Mouse (Mus musculus) cerebellum, adult 2 months (tissue): ENCODE data around the gene Cabp4. TPM values are rescaled to one million over a fixed set of nuclear protein-coding genes. Genes with fewer than 3 reads are reported as not detected.

Experiments
- DNase-seq, 2 experiments: peaks; one replicate each; pipeline ENCODE4 v3.0.0; 2021
- H3K27ac ChIP-seq: fragments of 200-500 bp; 2 replicates; pipeline ENCODE4 v1.5.1; 2012; ENCODE audit warnings: low read length, control low read depth, inconsistent platforms; ENCODE audit not compliant: insufficient read depth
- H3K27me3 ChIP-seq: fragments of 200-500 bp; 2 replicates; pipeline ENCODE4 v1.6.1; 2012; ENCODE audit warnings: inconsistent platforms, mild to moderate bottlenecking, low read length, moderate library complexity; ENCODE audit not compliant: control insufficient read depth, insufficient read depth
- H3K4me1 ChIP-seq: fragments of 200-500 bp; 2 replicates; pipeline ENCODE4 v1.6.1; 2011; ENCODE audit warnings: low read length; ENCODE audit not compliant: control insufficient read depth, insufficient read depth
- H3K4me3 ChIP-seq: fragments of 200-500 bp; replicated peaks from 2 replicates; pipeline ENCODE3; 2011; ENCODE audit warnings: mild to moderate bottlenecking, low read depth, low read length, control low read depth; ENCODE audit not compliant: insufficient read depth
- CTCF ChIP-seq: fragments of 200-500 bp; IDR thresholded peaks from 2 replicates; pipeline ENCODE4 v1.5.1; 2011; ENCODE audit warnings: low read depth, mild to moderate bottlenecking, control low read depth, low read length, moderate library complexity, borderline replicate concordance; ENCODE audit not compliant: insufficient read depth
- POLR2A ChIP-seq: fragments of 200-500 bp; IDR thresholded peaks from 2 replicates; pipeline ENCODE4 v1.6.1; 2011; ENCODE audit warnings: low read length, control low read depth, borderline replicate concordance; ENCODE audit not compliant: insufficient read depth
- WGBS: fragments of 180-500 bp; shearing (Covaris S2); methylation state at CpG from one replicate; pipeline ENCODE4 v1.1.7; 2018; 5-methylcytosine and 5-hydroxymethylcytosine counted together
- polyA plus RNA-seq: library from polyadenylated mRNA; depleted of rRNA; stranded (reverse); fragments of >200 nt; gene quantifications from 2 replicates; pipeline ENCODE4 v1.2.3, GENCODE M21; 2012

The Cabp4 gene
- polyA plus RNA-seq, 1 experiment = 0.16 TPM

- peak; percentile 97 for DNase-seq
- peak within 1 kb of the TSS; percentile 75 for H3K4me3 ChIP-seq
- H3K27ac ChIP-seq = peak within 1 kb of the TSS; percentile 59
- H3K4me1 ChIP-seq = 0 out of 2 replicates have a peak, but pooled peaks cover 3% of the 10 kb centered on the region
- no peaks in the 10 kb centered on the region for H3K27me3 ChIP-seq
- 6% methylated on average over 42 of the region's 42 CpGs for WGBS
- TF ChIP-seq POLR2A = peak; percentile 71; the same call in 1 of the 2 replicates
- TF ChIP-seq CTCF = no peak
Measured at GRCm38 (mm10) chr19:4162646-4163542, 19.1 kb upstream of the Cabp4 start, which contains the start of gene Rps6kb2. Gene Rps6kb2 (minus strand): TSS chr19:4163354.

- peak in 1 of 2 experiments; percentile 16 for DNase-seq
- 94% methylated on average over 8 of the region's 8 CpGs for WGBS
- Histone ChIP-seq H3K27me3 (no peaks in the 10 kb centered on the region), H3K4me1 (peaks cover 3% of the 10 kb centered on the region; the same call in 1 of the 2 replicates), H3K4me3 (no peak overlapping the region), H3K27ac (no peak overlapping the region)
- TF ChIP-seq POLR2A (no peak), CTCF (no peak)
Measured at GRCm38 (mm10) chr19:4159049-4159448, 15.2 kb upstream of the Cabp4 start.

- TF ChIP-seq CTCF (no peak), POLR2A (no peak)
- peak in 1 of 2 experiments; percentile 12 for DNase-seq
- H3K4me3 ChIP-seq = no peak overlapping the region
- WGBS = 84% methylated on average over 12 of the region's 12 CpGs
- no peaks in the 10 kb centered on the region for H3K27me3 ChIP-seq
- no peak overlapping the region for H3K27ac ChIP-seq
- H3K4me1 ChIP-seq = peaks cover 21% of the 10 kb centered on the region
Measured at GRCm38 (mm10) chr19:4156771-4157170, 12.9 kb upstream of the Cabp4 start.

- Histone ChIP-seq H3K4me3 (no peak overlapping the region), H3K27me3 (no peaks in the 10 kb centered on the region), H3K4me1 (peaks cover 22% of the 10 kb centered on the region), H3K27ac (no peak overlapping the region)
- peak; percentile 8 to 39 for DNase-seq
- TF ChIP-seq POLR2A = no peak
- no peak for TF ChIP-seq CTCF
- 43% methylated on average over 20 of the region's 20 CpGs for WGBS
Measured at GRCm38 (mm10) chr19:4156073-4156579, 12.3 kb upstream of the Cabp4 start.

GRCm38 (mm10) chr19:4155223-4156072 is 11.6 kb upstream of the Cabp4 start:
- DNase-seq = peak; percentile 21 to 34
- Histone ChIP-seq H3K27ac (no peak overlapping the region), H3K27me3 (no peaks in the 10 kb centered on the region), H3K4me3 (no peak overlapping the region), H3K4me1 (peaks cover 22% of the 10 kb centered on the region)
- WGBS = 63% methylated on average over 6 of the region's 6 CpGs
- no peak for TF ChIP-seq POLR2A
- TF ChIP-seq CTCF = no peak

- no peak for TF ChIP-seq CTCF
- TF ChIP-seq POLR2A = no peak; the same call in 1 of the 2 replicates
- WGBS = 74% methylated on average over 13 of the region's 13 CpGs
- Histone ChIP-seq H3K4me3 (no peak overlapping the region), H3K27me3 (no peaks in the 10 kb centered on the region), H3K4me1 (peaks cover 28% of the 10 kb centered on the region), H3K27ac (peak overlapping the region; percentile 69)
- peak; percentile 13 to 26 for DNase-seq
Measured at GRCm38 (mm10) chr19:4154437-4155222, 10.8 kb upstream of the Cabp4 start.
